Mouse (Mus musculus): ENCODE data around the gene Gm21083. TPM values are rescaled to one million over a fixed set of nuclear protein-coding genes. Genes with fewer than 3 reads are reported as not detected.
"Not testable (repeated sequence)": the region's sequence is repeated elsewhere in the genome, so short reads cannot be mapped to it uniquely, and the experiment has no call there.

Gm21083 gene
- not detected in 2 replicates for polyA plus RNA-seq (2012; rRNA removed)

- not testable (repeated sequence) for DNase-seq (ENCODE audit: low read depth)
Measured at GRCm38 (mm10) chr5:15577033-15577432, at the start of gene Gm21083. Gm21083 (plus strand) TSS chr5:15577333.

DNA sequence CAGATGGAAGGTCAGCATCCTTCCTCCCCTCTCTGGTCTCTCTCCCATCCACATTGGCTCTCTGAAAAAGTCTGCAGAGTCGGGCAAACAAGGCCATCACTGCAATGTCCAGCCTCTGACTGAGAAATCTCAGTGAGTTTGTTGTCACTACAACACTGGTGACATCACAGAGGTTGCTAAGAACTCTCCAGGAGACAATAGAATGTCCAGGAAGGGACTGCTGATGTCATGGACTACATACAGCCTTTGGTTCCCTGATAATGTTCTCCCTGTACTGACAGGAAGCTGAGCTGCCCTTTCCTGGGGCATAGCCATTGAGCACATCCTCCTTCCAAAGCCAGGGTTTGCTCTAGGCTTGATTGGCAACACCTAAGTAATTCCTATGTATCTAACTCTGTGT is 48.0 kb upstream of the Gm21083 start, which contains the start of gene Gm21190:
TSS of gene Gm21190 (minus strand) at position 101 of the 400 bp plus-strand sequence.
- DNase-seq (ENCODE audit: low read depth), result not testable (repeated sequence)

DNA sequence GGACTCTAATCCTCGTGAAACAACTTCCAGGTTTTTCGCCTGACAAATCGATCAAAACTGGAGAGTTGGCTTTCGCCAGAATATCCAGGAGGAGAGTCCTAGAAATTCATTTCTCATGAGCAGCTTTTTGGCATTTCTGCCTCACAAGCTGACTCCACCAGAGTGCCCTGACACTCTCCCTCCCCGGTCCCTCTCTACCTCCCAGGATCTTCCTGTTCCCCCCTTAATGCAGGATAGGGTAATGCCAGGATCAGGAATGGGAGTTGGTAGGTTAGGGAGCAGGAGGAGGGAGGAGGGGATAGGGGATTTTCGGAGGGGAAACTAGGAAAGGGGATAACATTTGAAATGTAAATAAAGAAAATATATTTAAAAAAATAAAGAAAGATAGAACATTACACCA is 28.5 kb upstream of the Gm21083 start:
- DNase-seq (ENCODE audit: low read depth), result not testable (repeated sequence)

GRCm38 (mm10) chr5:15549134-15549533 is 28.0 kb upstream of the Gm21083 start:
- not testable (repeated sequence) for DNase-seq (ENCODE audit: low read depth)

GRCm38 (mm10) chr5:15549606-15550005 is 27.5 kb upstream of the Gm21083 start:
- not testable (repeated sequence) for DNase-seq (ENCODE audit: low read depth)

DNA sequence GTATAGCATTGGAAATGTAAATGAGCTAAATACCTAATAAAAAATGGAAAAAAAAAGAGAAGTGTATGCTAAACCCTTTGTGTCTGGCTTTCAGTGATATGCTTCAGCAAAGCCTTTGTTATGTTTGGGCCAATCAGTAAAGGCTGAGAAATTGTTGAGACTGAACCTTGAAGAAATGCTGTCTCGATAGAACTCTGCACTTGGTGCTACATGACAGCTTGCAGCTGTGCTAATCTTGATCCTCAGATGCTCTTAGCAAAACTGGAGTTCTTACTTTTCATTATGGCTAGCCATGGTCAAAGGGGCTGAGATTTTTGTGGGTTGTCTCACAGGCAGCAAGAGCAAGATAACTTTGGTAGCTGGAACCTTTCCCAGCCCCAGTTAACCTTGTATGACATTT is 18.5 kb upstream of the Gm21083 start:
- DNase-seq (ENCODE audit: low read depth), result not testable (repeated sequence)

DNA sequence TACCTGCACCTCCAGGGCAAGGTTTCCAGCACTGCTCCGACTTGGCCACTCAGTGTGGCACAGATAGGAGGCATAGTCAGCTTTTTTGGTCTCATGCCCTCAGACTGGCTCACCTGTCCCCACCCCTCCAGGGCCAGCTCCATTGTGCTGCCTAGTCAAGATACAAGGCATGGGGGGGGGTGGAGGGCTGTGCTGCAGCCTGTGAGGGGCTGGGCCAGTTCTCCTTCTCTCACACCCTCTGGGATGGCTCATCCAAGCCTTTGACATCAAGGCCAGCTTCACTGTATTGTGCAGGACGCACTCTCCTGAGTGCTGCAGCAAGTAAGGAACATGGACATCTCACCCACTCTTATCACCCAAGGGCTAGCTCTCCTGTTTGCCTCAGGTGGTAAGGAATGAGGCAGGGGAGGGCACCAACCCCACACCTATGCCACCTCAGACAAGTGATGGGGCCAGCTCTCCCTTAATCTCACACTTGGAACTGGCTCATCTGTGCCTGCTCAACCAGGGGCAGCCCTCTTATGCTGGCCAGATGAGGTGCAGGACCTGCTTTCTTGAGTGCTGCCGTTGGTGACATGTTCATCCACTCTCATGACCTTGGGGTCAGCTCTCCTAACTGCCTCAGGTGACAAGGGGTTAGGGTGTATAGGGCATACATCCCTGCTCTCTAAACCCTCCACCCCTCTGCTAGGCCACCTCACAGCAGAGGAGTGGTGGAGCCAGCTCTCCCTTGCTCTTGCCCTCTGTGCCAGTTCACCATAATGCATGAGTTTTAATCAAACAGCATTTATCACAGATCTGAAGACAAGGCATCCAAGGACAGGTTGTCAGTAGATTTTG is 15.5 kb upstream of the Gm21083 start:
- DNase-seq (ENCODE audit: low read depth), result not testable (repeated sequence)

GRCm38 (mm10) chr5:15573735-15574134 is 3.4 kb upstream of the Gm21083 start:
- DNase-seq (ENCODE audit: low read depth), result not testable (repeated sequence)

DNA sequence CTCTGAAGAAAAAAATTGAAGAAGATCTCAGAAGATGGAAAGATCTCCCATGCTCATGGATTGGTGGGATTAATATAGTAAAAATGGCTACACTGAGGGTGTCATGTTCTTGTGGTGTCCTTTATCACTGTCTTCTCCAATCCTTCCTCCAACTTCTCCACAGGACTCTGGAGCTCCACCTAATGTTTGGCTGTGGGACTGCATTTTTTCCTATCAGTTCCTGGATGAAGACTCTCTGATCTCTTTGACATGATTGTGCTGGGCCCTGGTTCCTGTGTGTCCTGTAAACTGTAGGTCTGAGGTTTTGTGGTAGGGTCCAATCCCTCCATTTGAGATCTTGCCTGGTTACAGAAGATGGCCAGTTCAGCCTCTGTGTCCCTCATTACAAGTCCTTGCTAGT is 9.2 kb downstream of the Gm21083 start:
- not testable (repeated sequence) for DNase-seq (ENCODE audit: low read depth)

DNA sequence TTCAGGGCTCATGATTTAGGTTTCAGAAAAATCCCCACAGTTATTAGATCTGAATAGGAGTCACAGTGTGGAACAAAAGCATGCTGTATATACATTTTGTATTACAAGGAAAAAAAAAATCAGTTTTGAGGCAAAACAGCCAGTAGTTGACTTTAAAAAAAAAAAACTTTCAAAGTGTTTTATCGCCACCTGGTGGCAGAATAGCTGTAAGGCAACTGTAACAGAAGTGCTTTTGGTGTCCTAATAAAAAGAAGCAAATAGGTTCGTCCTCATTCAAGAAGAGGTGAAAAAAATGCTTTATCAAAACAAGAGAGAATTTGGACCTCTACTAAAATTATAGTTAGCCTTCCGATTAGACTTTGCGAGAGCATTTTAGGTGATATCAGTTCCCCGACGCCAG is 11.2 kb downstream of the Gm21083 start:
- DNase-seq (ENCODE audit: low read depth), result not testable (repeated sequence)

DNA sequence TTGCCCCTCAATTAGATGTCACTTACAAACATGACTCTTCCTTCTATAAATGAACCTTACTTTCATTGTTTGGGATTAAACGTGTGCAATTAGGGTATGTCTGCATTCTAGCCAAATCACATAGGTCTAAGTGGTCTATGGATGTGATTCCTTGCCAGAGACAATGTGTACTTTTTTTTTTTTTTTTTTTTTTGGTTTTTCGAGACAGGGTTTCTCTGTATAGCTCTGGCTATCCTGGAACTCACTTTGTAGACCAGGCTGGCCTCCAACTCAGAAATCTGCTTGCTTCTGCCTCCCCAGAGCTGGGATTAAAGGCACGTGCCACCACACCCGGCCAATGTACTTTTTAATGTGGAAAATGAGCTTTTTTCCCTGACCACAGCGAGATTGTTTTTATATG is 13.5 kb downstream of the Gm21083 start:
- not testable (repeated sequence) for DNase-seq (ENCODE audit: low read depth)

DNA sequence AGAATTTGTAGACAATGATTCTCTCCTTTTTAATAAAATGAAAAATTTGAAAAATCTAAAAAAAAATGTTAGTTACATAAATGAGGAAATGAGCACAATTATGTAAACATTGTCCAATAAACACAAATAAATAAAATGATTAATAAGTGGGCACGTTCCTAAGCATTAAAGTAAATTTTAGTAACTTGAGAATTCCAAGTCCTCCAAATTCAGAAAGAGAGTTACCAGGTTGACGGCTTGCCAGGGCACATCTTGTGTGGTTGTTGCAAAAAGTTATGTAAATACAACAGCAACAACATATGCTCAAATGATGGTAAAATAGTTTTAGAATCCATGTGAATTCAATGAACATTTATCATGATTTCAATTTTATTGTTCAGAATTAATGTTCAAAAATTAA is 14.4 kb downstream of the Gm21083 start:
- DNase-seq (ENCODE audit: low read depth), result not testable (repeated sequence)

GRCm38 (mm10) chr5:15598831-15599230 is 21.7 kb downstream of the Gm21083 start:
- DNase-seq (ENCODE audit: low read depth), result not testable (repeated sequence)

DNA sequence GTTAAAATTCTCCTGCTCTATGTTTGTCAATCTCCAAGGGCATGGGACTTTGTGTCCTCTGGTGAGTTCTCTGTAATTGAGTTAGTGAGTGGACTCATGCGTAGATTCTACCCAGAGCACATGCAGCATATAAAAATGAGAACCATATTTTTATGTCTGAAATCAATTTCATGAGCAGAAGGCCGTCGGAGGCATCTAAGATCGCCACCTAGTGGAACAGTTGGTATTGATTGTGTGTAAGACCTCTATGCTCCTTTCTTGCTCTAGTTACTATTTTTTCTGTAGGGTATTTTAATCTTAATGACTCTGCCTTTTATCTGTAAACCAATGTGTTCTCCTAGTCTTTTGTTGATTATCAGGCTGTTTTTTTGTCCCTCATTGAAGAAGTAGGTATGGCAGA is 23.2 kb downstream of the Gm21083 start:
- DNase-seq (ENCODE audit: low read depth), result not testable (repeated sequence)

DNA sequence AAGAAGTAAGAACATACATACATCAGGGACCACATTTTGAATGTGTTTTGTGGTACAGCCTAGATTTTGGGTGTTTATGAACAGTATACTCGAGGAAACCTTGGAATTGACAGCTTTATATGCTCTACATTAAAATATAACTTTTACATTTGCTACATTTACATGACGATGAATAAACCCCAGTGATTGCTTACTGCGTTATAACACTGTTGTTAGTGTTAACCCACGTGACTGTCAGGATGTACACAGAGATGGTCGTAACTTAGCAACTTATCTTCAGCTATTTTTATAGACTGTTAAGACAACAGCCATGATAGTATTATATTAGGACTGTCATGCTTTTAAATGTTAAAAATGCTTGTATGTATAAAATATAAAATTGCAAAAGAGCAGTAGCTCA is 24.3 kb downstream of the Gm21083 start:
- DNase-seq (ENCODE audit: low read depth), result not testable (repeated sequence)

GRCm38 (mm10) chr5:15601960-15602359 is 24.8 kb downstream of the Gm21083 start:
- DNase-seq (ENCODE audit: low read depth), result not testable (repeated sequence)

- not testable (repeated sequence) for DNase-seq (ENCODE audit: low read depth)
Measured at GRCm38 (mm10) chr5:15602424-15602947, 25.4 kb downstream of the Gm21083 start.

GRCm38 (mm10) chr5:15603008-15603407 is 25.9 kb downstream of the Gm21083 start:
- not testable (repeated sequence) for DNase-seq (ENCODE audit: low read depth)

- not testable (repeated sequence) for DNase-seq (ENCODE audit: low read depth)
Measured at GRCm38 (mm10) chr5:15603585-15603984, 26.5 kb downstream of the Gm21083 start.

DNA sequence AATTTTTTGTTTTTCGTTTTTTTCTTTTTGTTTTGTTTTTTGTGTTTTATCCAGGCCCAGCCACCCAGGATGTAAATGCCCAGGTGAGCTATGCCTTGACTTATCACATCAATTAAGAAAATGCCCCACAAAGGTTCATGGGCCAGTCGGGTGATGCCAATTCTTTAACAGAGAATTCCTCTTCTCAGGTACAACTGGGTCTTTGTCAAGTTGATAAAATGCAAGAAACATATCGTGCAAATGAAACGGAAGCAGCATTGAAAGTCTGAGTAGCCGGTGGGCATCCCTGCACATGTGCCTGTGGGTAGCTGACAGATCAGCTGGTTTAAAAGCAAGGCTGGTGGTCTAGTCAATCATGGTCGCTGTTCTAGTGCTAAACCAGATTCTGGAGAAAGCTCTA is 29.5 kb downstream of the Gm21083 start:
- not testable (repeated sequence) for DNase-seq (ENCODE audit: low read depth)

DNA sequence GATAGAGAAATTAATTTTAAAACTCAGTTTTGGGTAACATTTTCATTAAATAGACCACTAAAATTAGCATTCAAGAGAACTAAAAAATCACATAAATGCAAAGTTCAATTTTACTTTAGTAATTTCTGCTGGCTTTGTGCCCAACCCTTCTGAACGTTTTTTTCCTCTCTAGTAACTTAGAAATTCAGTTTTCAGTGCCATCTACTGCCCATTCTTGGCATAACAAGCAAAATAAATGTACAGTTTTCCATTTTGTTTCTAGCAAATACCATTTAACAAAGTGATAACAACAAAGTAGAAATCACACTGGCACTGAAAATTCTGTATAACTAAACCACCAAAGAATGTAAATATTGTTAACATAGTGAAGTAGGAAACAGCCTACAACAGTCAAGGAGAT is 33.6 kb downstream of the Gm21083 start:
- DNase-seq (ENCODE audit: low read depth), result not testable (repeated sequence)

- DNase-seq (ENCODE audit: low read depth), result not testable (repeated sequence)
Measured at GRCm38 (mm10) chr5:15616195-15616594, 39.1 kb downstream of the Gm21083 start.

- DNase-seq (ENCODE audit: low read depth), result not testable (repeated sequence)
Measured at GRCm38 (mm10) chr5:15618764-15619163, 41.6 kb downstream of the Gm21083 start, which contains the start of gene Speer4d. Speer4d (plus strand) TSS chr5:15619064.

All from gonadal fat pad, adult 2 months (tissue).